Mouse (Mus musculus) liver, embryonic 12.5 days (tissue): Measurements from ENCODE around the gene 4930469K13Rik. TPM values are rescaled to one million over a fixed set of nuclear protein-coding genes. Genes with fewer than 3 reads are reported as not detected.

Source experiments
- ATAC-seq: fragments of 200-750 bp; cut with Nextera tagmentation; 2 replicates; pipeline ENCODE4 v1.8.0; 2017; ENCODE audit warnings: moderate number of reproducible peaks, mild to moderate bottlenecking, moderate library complexity
- H3K27ac ChIP-seq: fragments of 300-500 bp; sonication (generic); 2 replicates; pipeline ENCODE4 v1.5.1; 2016; ENCODE audit warnings: mild to moderate bottlenecking
- H3K27me3 ChIP-seq: fragments of 300-500 bp; sonication (generic); replicated peaks from 2 replicates; pipeline ENCODE4 v1.6.1; 2016; ENCODE audit warnings: mild to moderate bottlenecking, moderate library complexity
- H3K36me3 ChIP-seq: fragments of 300-500 bp; sonication (generic); 2 replicates; pipeline ENCODE4 v1.6.1; 2016; ENCODE audit warnings: mild to moderate bottlenecking, moderate library complexity
- H3K4me1 ChIP-seq: fragments of 300-500 bp; sonication (generic); 2 replicates; pipeline ENCODE4 v1.6.1; 2016
- H3K4me2 ChIP-seq: fragments of 300-500 bp; sonication (generic); 2 replicates; pipeline ENCODE4 v1.6.1; 2016; ENCODE audit warnings: mild to moderate bottlenecking, moderate library complexity
- H3K4me3 ChIP-seq: fragments of 300-500 bp; sonication (generic); 2 replicates; pipeline ENCODE4 v1.5.1; 2016; ENCODE audit warnings: mild to moderate bottlenecking, moderate library complexity
- H3K9ac ChIP-seq: fragments of 300-500 bp; sonication (generic); 2 replicates; pipeline ENCODE4 v1.6.1; 2016; ENCODE audit warnings: mild to moderate bottlenecking, moderate library complexity
- H3K9me3 ChIP-seq: fragments of 300-500 bp; sonication (generic); replicated peaks from 2 replicates; pipeline ENCODE4 v1.6.1; 2016; ENCODE audit warnings: mild to moderate bottlenecking, moderate library complexity
- WGBS: fragments of 180-500 bp; shearing (Covaris S2); methylation state at CpG from one replicate; pipeline ENCODE4 v1.1.7; 2016; ENCODE audit not compliant: insufficient replicate concordance; 5-methylcytosine and 5-hydroxymethylcytosine counted together
- polyA plus RNA-seq: library from polyadenylated mRNA; unstranded; fragments of >200 nt; fragmentation: Nextera tagmentation; extraction: Ambion mirVana; gene quantifications from 2 replicates; pipeline ENCODE4 v1.2.1, GENCODE M21; 2016

The 4930469K13Rik gene
- polyA plus RNA-seq, 1 experiment from 2014 or later: not detected

- Histone ChIP-seq H3K4me1 (peaks cover 10% of the 10 kb centered on the region), H3K27me3 (no peaks in the 10 kb centered on the region), H3K4me3 (no peak overlapping the region), H3K9me3 (no peaks in the 10 kb centered on the region), H3K27ac (no peak overlapping the region), H3K4me2 (no peak overlapping the region), H3K36me3 (no peaks in the 10 kb centered on the region), H3K9ac (no peak overlapping the region)
- no peak for ATAC-seq
- WGBS: 55% methylated on average over 4 of the region's 4 CpGs
Measured at GRCm38 (mm10) chr11:33944067-33944785, 154.1 kb downstream of the 4930469K13Rik start.

- 61% methylated on average over 1 of the region's 1 CpGs for WGBS
- H3K4me3 ChIP-seq: no peak overlapping the region
- no peak for ATAC-seq
- H3K4me1 ChIP-seq: peaks cover 17% of the 10 kb centered on the region
- no peak overlapping the region for H3K4me2 ChIP-seq
- H3K36me3 ChIP-seq: no peaks in the 10 kb centered on the region
- H3K9me3 ChIP-seq: no peaks in the 10 kb centered on the region
- no peak overlapping the region for H3K27ac ChIP-seq
- no peaks in the 10 kb centered on the region for H3K27me3 ChIP-seq
- H3K9ac ChIP-seq: no peak overlapping the region
Measured at GRCm38 (mm10) chr11:33943565-33943964, 154.8 kb downstream of the 4930469K13Rik start.

GRCm38 (mm10) chr11:33939456-33940113 lies 158.8 kb downstream of the 4930469K13Rik start:
- H3K9me3 ChIP-seq: no peaks in the 10 kb centered on the region
- ATAC-seq: no peak
- 26% methylated on average over 4 of the region's 4 CpGs for WGBS
- no peak overlapping the region for H3K27ac ChIP-seq
- no peak overlapping the region for H3K4me3 ChIP-seq
- H3K4me1 ChIP-seq: peaks cover 17% of the 10 kb centered on the region
- no peak overlapping the region for H3K4me2 ChIP-seq
- no peaks in the 10 kb centered on the region for H3K36me3 ChIP-seq
- H3K27me3 ChIP-seq: no peaks in the 10 kb centered on the region
- H3K9ac ChIP-seq: no peak overlapping the region

GRCm38 (mm10) chr11:33938561-33939274 lies 159.6 kb downstream of the 4930469K13Rik start:
- H3K4me2 ChIP-seq: no peak overlapping the region
- WGBS: 26% methylated on average over 7 of the region's 7 CpGs
- H3K9me3 ChIP-seq: no peaks in the 10 kb centered on the region
- H3K9ac ChIP-seq: no peak overlapping the region
- H3K36me3 ChIP-seq: no peaks in the 10 kb centered on the region
- no peak overlapping the region for H3K27ac ChIP-seq
- no peak for ATAC-seq
- H3K4me1 ChIP-seq: peaks cover 17% of the 10 kb centered on the region
- no peaks in the 10 kb centered on the region for H3K27me3 ChIP-seq
- H3K4me3 ChIP-seq: no peak overlapping the region

GRCm38 (mm10) chr11:33937641-33938040 lies 160.7 kb downstream of the 4930469K13Rik start:
- 74% methylated on average over 8 of the region's 8 CpGs for WGBS
- Histone ChIP-seq H3K9ac (no peak overlapping the region), H3K27me3 (no peaks in the 10 kb centered on the region), H3K4me1 (peaks cover 17% of the 10 kb centered on the region), H3K4me3 (no peak overlapping the region), H3K4me2 (no peak overlapping the region), H3K36me3 (no peaks in the 10 kb centered on the region), H3K9me3 (no peaks in the 10 kb centered on the region), H3K27ac (no peak overlapping the region)
- no peak for ATAC-seq

- no peak overlapping the region for H3K4me2 ChIP-seq
- H3K9me3 ChIP-seq: no peaks in the 10 kb centered on the region
- peaks cover 13% of the 10 kb centered on the region for H3K4me1 ChIP-seq
- no peak overlapping the region for H3K4me3 ChIP-seq
- H3K36me3 ChIP-seq: no peaks in the 10 kb centered on the region
- no peak for ATAC-seq
- H3K27ac ChIP-seq: no peak overlapping the region
- 41% methylated on average over 9 of the region's 9 CpGs for WGBS
- no peaks in the 10 kb centered on the region for H3K27me3 ChIP-seq
- no peak overlapping the region for H3K9ac ChIP-seq
Measured at GRCm38 (mm10) chr11:33934286-33934685, 164.1 kb downstream of the 4930469K13Rik start.

GRCm38 (mm10) chr11:33932386-33933111 lies 165.8 kb downstream of the 4930469K13Rik start:
- ATAC-seq: no peak
- Histone ChIP-seq H3K4me2 (no peak overlapping the region), H3K27ac (no peak overlapping the region), H3K9me3 (no peaks in the 10 kb centered on the region), H3K9ac (no peak overlapping the region), H3K4me3 (no peak overlapping the region), H3K4me1 (peaks cover 6% of the 10 kb centered on the region), H3K36me3 (no peaks in the 10 kb centered on the region), H3K27me3 (no peaks in the 10 kb centered on the region)
- WGBS: 51% methylated on average over 18 of the region's 18 CpGs

- Histone ChIP-seq H3K9me3 (no peaks in the 10 kb centered on the region), H3K4me3 (no peak overlapping the region), H3K27me3 (no peaks in the 10 kb centered on the region), H3K4me1 (peaks cover 6% of the 10 kb centered on the region), H3K9ac (no peak overlapping the region), H3K27ac (no peak overlapping the region), H3K36me3 (no peaks in the 10 kb centered on the region), H3K4me2 (no peak overlapping the region)
- no peak for ATAC-seq
- 22% methylated on average over 8 of the region's 10 CpGs for WGBS
Measured at GRCm38 (mm10) chr11:33931836-33932385, 166.4 kb downstream of the 4930469K13Rik start.

GRCm38 (mm10) chr11:33929412-33929811 lies 168.9 kb downstream of the 4930469K13Rik start:
- no peak for ATAC-seq
- Histone ChIP-seq H3K36me3 (no peaks in the 10 kb centered on the region), H3K9ac (no peak overlapping the region), H3K9me3 (no peaks in the 10 kb centered on the region), H3K27me3 (no peaks in the 10 kb centered on the region), H3K4me1 (peaks cover 6% of the 10 kb centered on the region), H3K4me2 (no peak overlapping the region), H3K4me3 (no peak overlapping the region), H3K27ac (no peak overlapping the region)
- 62% methylated on average over 11 of the region's 11 CpGs for WGBS

- Histone ChIP-seq H3K4me1 (peaks cover 6% of the 10 kb centered on the region), H3K36me3 (no peaks in the 10 kb centered on the region), H3K9me3 (no peaks in the 10 kb centered on the region), H3K4me3 (no peak overlapping the region), H3K4me2 (no peak overlapping the region), H3K27ac (no peak overlapping the region), H3K9ac (no peak overlapping the region), H3K27me3 (no peaks in the 10 kb centered on the region)
- ATAC-seq: no peak
- WGBS: 32% methylated on average over 7 of the region's 7 CpGs
Measured at GRCm38 (mm10) chr11:33928658-33929057, 169.7 kb downstream of the 4930469K13Rik start.

GRCm38 (mm10) chr11:33927836-33928235 lies 170.5 kb downstream of the 4930469K13Rik start:
- peaks cover 6% of the 10 kb centered on the region for H3K4me1 ChIP-seq
- H3K27me3 ChIP-seq: no peaks in the 10 kb centered on the region
- no peak for ATAC-seq
- 62% methylated on average over 4 of the region's 4 CpGs for WGBS
- H3K36me3 ChIP-seq: no peaks in the 10 kb centered on the region
- H3K4me3 ChIP-seq: no peak overlapping the region
- no peaks in the 10 kb centered on the region for H3K9me3 ChIP-seq
- H3K27ac ChIP-seq: no peak overlapping the region
- H3K9ac ChIP-seq: no peak overlapping the region
- no peak overlapping the region for H3K4me2 ChIP-seq
